Mouse (Mus musculus): ENCODE data around the gene Sypl.

The Sypl gene

DNA sequence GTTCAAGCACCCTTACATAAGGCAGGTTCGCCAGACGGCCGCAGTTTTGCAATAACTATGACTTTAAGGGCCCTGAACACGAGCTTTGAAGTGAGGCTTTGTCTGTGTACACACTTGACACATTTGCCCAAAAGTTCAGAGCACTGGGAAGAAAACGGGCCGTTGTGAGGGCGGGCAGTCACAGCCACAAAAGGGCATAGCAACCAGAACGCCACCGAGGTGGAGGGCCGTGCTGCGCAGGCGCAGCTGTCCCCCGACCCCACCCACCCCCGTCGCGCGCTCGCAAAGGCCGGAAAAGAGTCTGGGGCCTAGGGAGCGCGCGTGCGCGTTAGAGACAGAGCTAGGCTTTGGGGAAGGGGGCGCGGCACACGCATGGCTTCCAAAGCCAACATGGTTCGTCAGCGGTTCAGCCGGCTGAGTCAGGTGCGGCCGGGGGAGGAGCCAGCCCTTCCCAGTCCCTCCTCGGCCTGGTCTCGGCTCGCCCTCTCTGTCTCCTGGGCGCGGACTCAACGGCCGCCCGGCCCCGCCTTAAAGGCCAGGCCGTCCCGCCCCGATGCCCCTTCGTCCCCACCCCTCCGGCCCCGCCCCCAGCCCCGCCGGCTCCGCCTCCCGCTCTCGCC lies at the start of gene Sypl:
TSS of gene Sypl (plus strand) at position 296 of the 620 bp plus-strand sequence.
- peak; percentile 93 to 94 for DNase-seq (ENCODE audit: low spot score in 2 of 2)

DNA sequence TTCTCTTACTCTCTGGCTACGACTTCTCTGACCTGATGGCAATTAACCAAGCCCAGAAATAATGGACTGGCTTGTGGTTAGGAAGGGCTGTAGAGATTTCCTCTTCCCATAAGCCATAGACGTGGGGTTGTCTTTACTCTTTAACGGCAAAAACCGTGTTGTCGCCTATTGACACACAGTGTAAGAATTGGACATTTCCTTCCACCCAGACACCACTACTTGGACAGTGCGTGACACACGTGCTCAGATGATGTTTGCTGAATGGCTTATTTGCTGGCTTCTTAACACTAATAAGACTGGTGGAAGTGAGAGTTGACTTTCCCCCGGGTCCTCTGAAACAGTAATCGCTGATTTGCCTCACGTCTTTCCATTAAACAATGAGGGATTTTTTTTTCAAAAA lies 44.0 kb upstream of the Sypl start:
- no peak for DNase-seq (ENCODE audit: low spot score in 2 of 2)

DNA sequence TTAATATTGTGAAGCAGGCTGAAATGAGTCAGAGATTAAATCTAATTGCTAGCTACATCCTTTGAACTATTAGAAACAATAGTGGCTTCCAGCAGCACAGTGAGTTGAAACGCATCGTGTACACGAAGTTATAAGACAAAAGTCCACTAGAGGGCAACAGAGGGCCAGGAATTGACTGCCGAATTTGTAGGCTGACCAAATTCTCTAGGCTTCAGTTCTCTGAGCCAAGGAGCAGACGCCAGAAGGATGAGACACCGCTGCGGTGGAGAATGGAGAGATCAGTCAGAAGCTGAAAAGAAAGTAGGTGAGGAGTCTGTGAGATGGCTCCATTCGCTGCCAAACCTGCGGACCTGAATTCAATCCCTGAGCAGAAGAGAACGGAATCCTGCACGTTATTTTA lies 43.6 kb upstream of the Sypl start:
- DNase-seq (ENCODE audit: low spot score in 2 of 2): peak; percentile 36 to 79

DNA sequence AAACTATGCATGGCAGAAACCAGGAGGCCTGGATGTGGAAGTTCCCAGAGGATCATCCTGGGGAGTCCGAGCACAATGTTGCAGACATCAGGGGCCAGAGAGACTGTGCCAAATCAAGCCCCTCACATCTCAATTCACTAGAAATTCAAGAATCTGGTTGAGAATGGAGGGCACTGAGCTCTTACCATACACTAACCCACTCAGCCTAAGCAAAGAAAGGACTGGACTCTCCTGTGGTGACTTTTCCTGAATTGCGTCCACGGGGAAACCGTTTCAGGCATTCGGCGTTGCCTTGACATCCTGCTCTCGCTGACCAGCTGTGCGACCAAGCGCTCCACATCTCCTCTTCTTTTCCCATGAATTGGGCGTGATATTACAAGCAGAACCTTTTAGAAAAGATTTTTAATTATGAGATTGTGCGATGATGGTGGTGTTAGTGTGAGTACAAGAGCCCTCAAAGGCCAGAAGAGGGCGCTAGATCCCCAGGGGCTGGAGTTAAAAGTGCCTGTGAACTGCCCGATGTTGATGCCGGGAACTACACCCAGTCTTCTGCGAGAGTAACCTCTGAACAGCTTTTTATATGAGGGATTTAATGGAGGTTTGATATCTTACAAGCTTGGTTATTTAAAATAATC lies 43.0 kb upstream of the Sypl start:
- DNase-seq (ENCODE audit: low spot score in 2 of 2): peak in 1 of 2 experiments; percentile 23

DNA sequence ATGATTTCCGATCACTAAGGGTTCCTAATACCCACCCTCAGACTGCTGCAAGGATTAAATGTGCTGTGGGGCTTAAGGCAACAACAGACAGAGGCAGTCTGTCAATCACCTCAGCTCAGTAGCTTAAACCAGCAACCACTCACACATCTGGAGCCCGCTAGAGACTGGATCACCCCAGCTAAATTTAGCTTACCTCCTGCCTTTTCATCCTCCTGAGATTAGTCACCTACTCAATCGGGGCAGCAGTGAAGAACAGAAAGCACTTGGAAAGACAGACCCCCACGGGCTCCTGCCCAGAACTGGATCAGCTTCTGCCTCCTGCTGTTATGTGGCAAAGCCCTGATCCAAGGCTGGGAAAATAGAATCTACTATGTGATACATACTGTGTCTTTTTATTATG lies 42.1 kb upstream of the Sypl start:
- DNase-seq (ENCODE audit: low spot score in 2 of 2): no peak

DNA sequence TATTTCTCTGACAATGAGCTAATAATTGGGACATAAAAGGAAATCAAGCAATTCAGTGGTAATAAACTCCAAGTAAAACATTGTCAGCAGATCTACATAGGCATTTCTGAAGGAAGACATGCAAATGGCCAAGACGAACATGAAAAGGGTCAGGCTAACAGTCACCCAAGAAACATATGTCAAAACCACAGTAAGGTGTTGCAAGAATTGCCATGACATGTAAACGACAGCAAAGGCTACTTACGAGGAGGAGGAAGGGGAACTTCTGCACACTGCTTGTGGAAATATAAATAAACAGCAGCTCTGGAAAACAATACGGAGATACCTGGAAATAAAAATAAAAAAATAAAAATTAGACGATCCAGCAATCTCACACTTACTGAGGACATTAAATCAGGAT lies 40.9 kb upstream of the Sypl start:
- no peak for DNase-seq (ENCODE audit: low spot score in 2 of 2)

DNA sequence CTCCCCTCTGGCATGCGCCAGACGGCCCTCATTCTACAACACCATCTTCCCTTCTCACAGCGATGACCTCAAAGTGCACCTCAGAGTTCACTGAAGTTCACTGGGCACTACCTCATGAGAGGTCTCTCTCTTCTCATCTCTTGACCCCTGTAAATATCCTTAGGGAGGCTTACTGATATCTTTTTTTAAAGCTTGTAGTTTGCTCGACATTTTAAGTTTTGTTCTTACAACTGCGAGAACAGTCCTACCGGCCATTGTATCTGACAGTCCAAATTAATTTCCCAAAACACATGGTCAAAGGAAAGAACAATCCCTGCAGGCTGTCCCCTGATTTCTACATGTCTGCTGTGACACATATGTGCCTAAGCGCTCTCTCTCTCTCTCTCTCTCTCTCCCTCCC lies 35.0 kb upstream of the Sypl start:
- DNase-seq (ENCODE audit: low spot score in 2 of 2): no peak

DNA sequence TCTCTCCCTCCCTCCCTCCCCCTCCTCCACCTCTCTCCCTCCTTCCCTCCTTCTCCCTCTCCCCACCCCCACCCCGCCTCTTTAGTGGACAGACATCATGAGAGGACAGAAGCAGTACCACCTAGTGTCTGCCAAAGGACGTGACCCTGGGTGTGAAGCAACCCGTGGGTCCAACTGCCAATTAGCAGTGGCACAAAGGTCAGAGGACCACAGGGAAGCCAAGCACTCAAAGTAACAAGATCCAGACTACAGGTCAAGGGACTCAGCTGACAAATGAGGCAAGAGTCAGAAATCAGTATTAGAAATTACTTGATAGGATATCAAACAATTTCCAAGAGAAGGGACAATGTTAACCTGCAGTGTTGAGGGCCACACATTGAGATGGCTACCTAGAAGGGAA lies 34.6 kb upstream of the Sypl start:
- no peak for DNase-seq (ENCODE audit: low spot score in 2 of 2)

DNA sequence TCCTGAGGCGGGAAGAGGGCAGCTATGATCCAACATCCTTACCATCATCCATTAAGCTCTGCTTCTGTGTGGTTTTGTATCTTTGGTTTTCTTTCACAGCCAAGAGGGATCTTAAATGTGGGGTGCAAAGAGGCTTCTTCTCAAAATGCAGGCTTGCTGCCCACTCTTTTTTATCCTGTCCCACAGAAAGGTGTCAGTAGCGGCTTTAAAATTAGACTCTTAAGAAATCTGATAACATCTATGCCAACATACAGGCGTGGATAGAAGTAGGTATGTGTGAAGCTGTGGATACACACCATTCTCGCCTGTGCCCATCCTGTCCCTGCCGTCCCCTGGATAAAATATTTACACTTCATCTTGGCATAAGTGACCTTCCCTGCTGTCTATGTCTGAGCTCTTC lies 34.2 kb upstream of the Sypl start:
- no peak for DNase-seq (ENCODE audit: low spot score in 2 of 2)

DNA sequence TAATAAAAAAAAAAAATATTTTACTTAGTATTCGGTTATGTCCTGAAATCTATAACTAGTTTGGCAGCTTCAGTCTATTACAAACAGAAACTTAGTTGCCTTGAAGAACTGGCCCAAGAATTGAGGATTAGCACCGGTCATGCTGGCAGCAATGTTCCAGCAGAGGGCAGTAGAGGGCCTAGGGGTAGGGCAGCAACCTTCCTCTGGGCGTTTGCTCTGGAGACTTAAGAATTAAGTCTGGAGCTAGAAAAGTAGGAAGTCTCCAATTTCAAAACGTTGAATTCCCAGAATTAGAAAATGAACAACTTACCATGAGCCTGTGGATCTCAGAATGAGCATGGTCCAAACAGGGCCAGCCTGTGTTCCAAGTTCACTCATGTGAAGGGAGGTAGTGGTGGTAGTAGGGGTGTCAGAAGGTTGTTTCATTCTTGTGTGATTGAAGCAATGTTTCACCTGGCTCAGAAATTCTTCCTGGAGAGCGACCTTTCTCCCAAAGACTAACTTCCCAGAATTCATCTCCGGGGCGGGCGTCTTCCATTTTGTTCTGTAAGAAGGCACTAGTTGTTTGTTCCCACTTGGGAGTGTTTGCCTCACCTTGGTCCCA lies 33.4 kb upstream of the Sypl start:
- peak in 1 of 2 experiments; percentile 60 for DNase-seq (ENCODE audit: low spot score in 2 of 2)

DNA sequence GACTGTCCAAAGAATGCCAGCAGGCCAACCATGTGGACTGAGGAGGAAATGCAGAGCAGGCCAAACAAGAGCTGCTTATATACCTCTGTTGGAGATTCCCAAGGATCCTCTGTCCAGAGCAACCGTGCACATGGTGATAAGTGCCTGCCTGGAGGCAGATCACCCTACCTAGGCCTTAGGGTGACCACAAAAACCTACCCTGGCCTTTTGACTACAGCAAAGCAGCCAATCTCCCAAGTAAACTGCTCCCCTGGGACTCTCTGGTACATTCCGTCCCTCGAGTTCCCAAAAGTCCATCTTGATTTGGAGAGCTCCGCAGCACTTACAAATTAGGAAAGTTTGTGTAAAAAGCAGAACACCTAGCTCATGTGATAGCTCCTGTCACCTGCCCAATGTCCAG lies 32.6 kb upstream of the Sypl start:
- DNase-seq (ENCODE audit: low spot score in 2 of 2): no peak

DNA sequence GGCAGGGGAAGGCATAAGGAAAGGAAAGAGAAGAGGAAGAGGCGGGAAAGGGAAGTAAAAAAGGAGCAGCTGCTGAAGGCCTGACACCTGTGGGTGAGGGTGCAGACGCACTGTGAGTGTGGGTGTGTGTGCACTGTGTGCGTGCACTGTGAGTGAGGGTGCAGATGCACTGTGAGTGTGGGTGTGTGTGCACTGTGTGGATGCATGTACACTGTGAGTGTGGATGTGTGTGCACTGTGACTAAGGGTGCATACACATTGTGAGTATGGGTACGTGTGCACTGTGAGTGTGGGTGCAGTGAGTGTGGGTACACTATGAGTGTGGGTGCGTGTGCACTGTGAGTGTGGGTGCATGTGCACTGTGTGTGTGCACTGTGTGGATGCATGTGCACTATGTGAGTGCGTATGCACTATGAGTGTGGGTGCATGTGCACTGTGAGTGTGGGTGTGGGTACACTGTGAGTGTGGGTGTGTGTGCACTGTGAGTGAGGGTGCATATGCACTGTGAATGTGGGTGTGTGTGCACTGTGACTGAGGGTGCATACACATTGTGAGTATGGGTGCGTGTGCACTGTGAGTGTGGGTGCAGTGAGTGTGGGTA lies 32.1 kb upstream of the Sypl start:
- no peak for DNase-seq (ENCODE audit: low spot score in 2 of 2)

DNA sequence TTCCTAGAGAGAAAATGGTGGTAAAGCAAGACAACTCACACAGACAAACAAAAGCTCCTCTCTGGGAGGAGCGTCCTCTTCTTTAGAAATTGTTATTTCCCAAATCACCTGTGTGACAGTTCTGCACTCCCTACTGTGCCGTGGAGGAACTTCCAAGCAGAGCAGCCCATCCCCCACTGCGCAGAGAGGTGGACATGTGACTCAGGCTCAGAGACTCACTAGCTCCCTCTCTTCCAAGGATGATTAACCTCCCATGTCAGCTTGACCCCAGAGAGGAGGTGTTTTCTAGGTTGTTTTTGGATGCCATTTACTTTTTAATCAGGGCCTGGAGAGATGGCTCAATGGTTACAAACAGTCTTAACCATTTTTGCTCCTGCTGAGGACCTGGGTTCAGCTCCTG lies 29.4 kb upstream of the Sypl start:
- DNase-seq (ENCODE audit: low spot score in 2 of 2): no peak

DNA sequence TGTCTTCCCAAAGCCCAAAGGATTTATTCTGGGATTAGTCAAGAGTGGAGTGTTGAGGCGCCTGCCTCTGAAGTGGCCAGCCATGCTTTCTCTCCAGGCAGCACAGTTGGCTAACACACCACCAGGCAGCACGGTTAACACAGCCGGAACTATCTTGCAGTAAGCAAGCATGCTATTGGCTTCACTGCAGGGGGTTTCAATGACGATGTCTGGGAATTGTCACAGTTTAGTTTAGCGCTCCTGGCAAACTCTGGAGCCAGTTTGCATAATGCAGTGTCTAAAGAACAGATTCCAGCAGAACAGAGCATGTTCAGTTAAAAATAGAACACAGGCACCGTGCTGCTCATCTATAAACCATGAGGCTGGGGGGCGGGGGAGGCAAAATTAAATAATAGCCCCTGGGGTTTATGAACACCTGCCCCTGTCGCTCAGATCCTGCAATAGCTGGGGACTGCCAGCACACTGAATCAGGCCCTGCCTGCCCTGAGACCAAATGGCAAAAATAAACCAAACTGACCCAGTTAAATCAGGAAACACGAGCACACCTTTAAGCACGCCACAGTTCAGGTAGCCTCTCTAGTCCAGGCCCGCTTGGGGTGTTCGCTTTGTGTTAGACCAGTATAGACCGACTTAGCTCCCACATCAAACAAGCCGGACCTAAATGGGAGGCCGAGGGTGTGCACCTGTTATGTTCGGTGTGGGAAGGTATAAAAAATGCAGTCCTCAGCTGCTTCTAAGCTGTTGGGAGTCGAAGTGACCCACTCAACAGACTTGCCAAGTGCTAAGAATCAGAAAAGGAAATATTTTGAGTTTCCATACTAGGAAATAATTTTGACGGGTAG lies 27.1 kb upstream of the Sypl start:
- peak; percentile 51 to 69 for DNase-seq (ENCODE audit: low spot score in 2 of 2)

DNA sequence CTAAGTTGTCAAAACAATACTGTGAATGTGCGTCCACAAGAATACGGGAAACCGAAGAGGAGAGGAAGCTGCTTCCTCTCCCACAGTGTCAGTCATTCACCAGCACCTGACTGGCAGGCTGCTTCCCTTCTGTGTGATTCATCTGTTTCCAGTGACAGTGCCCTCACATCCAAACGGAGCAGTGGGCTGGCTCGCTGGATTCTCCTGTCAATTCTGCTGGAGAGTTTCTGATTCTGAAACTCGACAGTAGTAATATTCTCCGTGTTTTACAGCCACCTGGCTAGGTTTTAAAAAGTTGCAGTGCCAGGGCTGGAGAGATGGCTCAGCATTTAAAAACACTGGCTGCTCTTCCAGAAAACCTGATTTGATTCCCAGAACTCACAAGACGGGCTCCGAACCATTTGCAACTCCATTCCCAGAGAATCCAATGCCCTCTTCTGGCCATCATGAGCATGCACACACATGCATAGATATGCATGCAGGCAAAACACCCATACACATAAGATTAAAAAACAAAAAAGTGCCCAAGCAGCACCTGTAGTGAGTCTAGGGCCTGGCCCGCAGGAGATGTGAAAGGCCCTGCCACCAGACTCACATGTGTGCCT lies 26.4 kb upstream of the Sypl start:
- peak in 1 of 2 experiments; percentile 8 for DNase-seq (ENCODE audit: low spot score in 2 of 2)

DNA sequence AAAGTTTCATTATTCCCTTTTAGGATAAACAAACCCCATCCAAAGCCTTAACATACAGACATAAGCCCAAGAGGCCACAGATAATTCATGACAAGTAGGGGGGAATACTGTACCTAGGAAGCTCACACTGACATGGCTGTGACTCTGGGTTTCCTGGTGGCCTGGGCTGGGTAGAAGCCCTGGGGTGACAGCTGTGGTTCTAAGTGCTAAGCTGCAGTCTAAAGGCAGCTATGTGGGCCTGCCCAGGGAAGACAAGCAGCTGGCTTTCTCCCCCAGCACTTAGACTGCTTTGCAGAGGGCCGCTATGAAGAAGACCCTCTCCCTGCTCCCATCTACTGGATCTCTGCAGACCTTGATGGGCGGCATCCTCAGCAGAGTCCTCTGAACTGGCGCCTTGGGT lies 25.5 kb upstream of the Sypl start:
- DNase-seq (ENCODE audit: low spot score in 2 of 2): no peak

DNA sequence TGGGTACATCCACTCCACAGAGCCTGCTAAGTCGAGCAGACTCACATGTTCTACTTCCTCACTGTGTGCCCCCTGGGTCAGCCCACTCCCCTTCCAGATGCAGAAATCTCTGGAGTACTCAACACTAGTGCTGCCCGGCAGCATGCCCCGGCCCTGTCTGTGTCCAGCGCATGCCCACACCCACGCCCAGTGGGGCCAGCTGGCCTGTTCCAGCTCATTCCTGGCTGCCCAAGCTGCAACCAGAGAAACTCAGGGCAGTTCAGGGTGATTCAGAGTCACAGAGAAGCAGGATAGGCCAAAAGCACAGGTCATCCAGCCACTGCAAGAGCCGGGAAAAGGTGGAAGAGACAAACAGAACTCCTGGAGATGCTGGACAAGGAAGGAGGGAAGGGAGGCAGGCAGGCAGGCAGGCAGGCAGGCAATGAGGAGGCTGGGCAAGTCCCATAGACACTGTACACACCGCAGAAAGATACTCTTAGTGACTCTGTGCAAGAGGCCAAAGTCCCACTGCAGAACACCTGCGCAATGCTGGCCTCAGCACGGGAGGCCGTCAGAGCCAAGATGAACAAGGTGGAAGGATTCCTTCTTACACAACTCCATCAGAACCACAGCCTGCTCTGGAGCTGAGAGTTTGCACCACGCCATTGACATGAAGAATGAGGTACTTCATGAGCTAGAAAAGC lies 23.7 kb upstream of the Sypl start:
- no peak for DNase-seq (ENCODE audit: low spot score in 2 of 2)

DNA sequence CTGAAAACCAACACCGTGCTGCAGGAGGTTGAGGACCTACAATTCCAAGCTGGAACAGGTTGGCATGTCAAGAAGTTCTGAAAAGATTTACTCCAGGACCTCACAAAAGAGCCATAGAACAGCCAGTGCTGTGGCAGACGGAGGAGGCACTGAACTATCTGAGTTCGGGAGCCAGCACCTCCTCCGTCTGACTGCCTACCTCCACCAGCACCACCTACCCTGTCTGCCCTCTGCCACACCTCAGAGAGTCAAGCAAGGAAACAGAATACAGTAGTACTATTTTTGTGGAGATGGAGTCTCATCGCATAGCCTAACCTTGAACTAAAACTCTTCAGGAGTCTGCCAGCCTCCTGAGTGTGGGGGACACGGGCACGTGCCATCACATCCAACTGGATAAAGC lies 23.1 kb upstream of the Sypl start:
- no peak for DNase-seq (ENCODE audit: low spot score in 2 of 2)

DNA sequence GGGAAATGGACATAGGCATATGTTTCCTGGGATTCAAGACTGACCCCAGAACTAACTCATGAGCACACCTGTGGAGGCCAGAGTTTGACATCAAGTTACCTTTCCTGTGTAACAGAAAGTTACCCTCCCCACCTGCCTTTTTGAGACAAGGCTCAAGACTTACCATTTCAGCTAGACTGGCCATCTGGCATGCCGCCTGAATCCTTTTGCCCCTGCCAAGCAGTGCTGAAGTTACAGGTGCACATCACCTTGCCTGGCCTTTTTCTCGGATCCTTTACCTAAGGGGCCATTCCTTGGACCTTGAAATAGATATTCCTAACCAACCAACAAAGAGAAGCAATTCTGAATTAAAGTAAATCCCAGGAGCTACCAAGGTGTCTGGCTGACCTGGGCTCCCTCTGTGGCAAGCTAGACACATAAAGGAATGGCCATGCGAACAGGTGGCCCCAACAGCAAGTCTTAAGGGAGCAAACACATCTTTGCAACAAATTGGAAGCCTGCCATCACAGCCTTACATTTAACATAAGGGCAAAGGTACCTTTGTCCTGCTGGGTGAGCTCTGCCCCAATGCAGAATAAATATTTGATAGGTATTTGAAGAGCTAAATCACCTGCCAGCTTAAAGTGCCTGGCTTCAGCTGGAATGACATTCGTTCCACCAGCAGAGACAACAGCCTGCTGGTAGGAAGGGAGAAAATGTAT lies 17.3 kb upstream of the Sypl start:
- no peak for DNase-seq (ENCODE audit: low spot score in 2 of 2)

DNA sequence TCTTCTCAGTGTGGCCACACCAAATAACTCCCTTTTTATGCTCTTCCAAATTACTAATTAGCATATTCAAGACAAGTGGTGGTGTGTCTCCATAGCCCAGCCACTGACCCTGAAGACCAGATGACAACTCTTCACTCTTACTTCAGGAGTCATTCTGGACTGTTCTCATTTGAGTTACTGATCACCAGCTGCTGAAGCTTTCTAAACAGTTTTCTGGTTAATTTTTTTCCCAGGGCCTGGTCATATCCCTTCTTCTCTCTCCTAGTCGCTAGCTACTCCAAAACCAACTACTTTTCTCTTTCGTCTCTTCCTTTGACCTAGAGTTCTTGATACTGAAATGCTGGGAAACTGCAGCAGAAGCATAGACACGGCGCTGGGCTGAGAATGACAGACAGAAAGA lies 12.6 kb upstream of the Sypl start:
- DNase-seq (ENCODE audit: low spot score in 2 of 2): no peak

DNA sequence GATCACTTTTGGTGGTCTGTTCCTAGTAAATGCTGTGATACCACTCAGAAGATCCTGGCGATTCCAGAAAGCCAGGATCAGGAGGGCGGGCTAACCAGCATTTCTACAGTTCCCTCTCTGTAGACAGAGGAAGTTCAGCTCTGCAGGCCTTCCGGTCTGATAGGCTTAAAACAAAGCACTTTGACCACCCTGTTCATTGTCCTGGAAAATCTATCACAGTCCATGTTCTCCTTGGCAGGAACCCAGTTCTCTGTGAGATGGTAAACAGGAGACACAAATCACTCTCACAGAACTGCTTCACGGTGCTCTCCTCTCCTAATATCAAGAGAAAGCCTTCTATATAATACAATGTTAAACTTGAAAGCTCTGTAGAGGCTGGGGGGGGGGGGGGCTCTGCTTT lies 10.3 kb upstream of the Sypl start:
- DNase-seq (ENCODE audit: low spot score in 2 of 2): no peak
